Mouse (Mus musculus) frontal cortex, postnatal 14 days (tissue): ENCODE results near the gene Arsb.
A peak's percentile ranks its signal among the peaks of the same experiment; 100 is the strongest.

Experiments used
- DNase-seq, 2 experiments: peaks; one replicate each; pipeline ENCODE4 v3.0.0; 2022; ENCODE audit warnings: low spot score in 2 of 2

The Arsb gene

DNA sequence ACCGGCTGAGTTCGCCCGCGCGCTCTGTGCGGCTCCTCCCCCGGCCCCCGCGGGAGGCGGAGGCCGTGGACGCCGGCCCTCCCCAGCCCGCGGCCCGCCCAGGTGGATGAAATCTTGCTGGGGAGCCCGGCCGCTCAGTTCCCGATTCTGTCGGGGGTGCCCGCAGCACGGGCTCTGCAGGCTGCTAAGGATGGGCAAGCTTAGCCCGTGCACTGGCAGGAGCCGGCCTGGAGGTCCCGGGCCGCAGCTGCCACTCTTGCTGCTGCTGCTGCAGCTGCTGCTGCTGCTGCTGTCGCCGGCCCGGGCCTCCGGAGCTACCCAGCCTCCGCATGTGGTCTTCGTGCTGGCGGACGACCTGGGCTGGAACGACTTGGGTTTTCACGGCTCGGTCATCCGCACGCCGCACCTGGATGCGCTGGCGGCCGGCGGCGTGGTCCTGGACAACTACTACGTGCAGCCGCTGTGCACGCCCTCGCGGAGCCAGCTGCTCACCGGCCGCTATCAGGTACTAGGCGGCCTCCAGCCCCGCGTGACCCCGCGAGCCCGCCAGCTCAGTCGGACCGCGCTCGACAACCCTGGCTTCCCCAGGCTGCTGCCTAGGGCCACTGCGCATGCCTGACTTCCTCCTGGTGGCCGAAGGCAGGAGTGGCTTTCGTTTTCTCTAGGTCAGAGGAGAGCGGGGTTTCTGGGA, at the start of gene Arsb:
TSS of gene Arsb (plus strand) at position 43 of the 691 bp plus-strand sequence.
- DNase-seq = peak; percentile 67 to 72

DNA sequence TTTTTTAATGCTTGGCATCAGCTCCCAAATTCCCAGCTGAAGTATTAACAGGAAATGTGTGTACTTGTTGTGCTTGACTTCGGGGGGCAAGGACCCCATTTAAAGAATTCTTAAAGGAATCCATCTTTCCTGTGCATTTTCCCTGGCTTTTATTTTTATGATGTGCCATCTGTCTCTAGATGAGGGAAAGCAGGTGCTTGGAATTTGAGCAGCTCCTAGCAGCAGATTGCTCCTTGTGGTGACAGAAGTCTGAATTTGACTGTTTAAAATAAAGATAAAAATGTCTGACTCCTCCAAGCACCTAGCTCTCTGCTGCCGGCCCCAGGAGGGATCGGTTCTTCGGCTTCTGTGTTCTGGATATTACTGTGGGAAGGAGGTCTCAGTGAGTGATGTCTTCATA, 49.5 kb upstream of the Arsb start:
- DNase-seq = no peak

DNA sequence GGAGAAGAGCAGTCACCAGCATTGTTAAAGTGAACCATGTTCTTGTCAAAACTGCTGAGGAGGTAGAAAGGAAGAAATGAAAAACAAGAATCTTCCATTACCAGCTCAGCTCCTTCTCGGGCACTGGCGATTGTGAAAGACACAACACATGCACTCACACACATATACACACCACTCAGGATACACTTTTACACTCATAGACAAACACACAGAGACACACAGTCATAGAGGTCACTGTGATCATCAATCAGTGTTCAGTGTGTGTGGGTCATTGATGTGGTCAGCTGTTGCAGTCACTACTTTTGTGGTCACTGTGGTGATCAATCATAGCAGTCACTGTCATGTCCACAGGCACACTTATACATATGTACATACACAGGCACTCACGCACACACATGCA, 48.0 kb upstream of the Arsb start:
- DNase-seq = no peak

DNA sequence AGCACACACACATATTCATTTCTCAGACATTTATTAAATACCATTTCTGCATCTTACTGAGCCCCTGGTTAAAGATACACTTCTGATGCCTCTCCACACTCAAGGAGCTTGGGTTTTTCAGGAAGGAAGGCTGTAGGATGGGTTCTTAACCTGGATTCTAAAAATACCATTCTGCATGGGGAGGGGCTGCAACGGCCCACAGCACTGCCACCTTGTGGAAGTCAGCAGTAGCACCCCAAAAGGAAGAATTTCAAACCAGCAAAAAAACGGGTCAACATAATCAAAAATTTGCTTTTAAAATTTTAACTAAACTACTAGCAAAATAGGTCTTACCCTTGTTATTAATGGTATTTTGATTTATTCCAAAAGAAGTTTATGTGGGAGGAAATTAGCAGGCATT, 47.2 kb upstream of the Arsb start:
- no peak for DNase-seq

DNA sequence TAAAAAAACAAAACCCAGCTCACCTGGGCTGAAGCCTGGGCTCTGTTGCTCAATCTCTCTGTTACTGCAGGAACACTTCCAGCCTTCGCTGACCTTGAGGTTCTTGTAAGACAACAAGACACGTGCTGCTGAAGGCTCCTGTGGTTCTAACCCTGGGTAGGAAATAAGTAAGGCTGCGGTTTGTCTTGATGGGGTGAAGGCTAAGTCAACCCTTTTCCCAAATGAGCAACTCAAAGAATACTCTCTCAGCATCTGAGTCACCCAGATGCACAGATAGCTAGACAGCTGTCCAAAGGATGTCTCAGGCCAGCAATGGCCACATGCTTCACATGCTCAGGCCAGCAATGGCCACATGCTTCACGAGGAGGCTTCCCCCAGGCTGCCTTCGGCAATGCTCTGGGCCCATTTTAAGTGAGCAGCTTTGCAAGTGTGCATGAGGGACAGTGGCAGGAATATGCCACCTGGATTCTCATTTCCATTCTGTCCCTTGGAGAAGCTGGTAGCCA, 36.2 kb upstream of the Arsb start:
- DNase-seq = no peak

DNA sequence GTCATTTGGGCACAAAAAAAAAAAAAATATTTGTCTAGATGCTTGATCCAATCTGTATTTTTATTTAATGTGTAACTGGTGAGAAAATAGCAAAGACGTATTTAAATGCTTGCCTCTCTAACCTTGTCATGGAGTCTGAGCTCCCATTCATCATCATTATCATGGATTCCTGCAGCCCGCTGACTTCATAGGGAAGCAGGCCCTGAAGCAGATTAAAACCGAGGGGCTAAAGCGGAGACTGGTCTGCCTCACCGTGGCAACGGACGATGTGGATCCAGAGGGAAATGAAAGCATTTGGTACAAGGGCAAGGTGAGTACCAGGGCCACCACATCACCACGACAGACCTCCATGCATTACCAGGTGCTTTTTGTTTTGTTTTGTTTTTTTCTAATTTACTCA, 27.3 kb upstream of the Arsb start:
- no peak for DNase-seq

DNA sequence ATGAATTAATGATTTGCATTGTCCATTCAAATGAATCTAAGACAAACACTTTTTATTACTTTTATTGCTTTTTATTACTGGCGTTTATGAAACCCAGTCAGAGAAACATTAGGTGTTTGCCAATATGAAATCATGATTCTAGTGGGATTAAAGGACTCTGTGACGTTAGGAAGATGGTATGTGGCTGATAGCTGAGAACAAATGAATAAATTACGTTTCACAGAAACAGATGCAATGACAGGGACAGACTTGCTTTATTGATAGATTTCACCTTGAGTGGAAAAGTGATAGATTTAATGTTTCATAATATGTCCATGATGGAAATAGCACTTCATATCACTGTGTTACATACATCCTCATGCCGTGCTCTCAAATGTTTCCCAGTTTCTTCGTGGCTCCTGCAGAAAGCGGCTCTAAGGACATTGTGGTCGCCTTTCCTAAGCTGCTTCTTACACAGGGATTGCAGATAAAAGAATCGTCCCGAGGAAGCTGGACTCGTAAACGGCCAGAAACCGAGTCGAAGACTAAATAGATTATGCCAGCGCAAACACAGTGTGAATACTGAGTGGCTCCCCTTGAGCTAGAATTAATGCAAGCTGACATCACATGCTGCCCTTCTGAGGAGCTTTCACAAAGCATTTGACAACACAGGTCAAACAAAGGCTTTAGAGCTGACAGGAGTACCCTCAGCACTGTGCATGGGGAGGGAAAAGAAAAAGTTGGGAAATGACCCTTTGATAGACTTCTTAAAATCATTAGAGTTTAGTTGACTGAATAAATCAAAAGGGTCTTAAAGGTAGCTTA, 18.6 kb upstream of the Arsb start:
- no peak for DNase-seq

DNA sequence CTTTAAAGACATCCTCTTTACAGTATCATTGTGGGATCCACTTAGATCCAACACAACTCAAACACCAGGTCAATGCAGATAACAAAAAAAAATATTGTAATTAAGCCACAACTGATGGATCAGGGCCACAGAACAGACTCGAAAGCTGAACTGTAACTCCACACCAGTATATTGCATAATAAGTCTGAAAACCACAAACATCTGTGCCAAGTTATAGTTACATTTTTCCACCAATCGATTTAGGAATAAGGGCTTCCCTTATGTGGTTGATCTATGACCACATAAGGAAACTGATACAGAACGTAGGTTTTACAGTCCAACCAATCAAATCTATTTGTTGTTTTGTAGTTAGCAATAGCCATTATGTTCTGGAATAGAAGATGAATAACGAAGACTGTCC, 16.3 kb upstream of the Arsb start:
- no peak for DNase-seq

DNA sequence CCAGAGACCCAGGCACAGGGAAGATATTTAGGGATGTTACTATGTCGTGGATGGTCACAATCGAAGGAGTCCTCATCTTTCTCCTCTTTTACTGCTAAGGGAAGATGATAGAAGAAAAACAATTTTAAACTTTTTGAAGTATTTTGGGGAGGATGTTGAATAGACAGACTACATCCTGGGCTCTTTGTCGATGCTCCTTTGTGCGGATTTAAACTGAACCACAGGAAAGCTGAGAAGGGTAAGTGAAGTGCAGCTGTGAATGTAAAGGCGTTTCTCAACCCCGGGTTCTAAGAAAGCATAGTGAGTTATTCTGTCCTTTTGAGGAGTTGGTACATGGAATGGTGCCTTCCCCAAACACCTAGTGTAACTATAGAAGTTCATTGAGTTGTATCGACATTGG, 14.8 kb upstream of the Arsb start:
- no peak for DNase-seq

DNA sequence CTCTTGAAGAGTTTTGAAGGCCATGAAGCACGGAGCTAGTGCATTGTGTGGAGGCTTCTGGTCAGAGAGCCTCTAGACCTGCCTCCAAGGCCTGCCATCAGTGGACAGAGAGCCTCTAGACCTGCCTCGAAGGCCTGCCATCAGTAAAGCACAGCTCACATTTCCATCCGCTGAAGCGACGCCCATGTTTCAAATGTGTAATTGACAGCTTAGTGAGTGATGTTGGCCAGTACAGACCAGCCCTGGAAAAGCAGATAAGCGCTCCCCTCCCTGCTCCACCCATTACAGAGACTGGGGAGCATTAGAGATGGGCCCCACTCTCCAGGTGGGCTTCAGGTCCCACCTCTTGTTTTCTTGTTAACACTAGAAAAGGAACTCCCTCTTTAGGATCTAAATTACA, 13.9 kb upstream of the Arsb start:
- DNase-seq = no peak

DNA sequence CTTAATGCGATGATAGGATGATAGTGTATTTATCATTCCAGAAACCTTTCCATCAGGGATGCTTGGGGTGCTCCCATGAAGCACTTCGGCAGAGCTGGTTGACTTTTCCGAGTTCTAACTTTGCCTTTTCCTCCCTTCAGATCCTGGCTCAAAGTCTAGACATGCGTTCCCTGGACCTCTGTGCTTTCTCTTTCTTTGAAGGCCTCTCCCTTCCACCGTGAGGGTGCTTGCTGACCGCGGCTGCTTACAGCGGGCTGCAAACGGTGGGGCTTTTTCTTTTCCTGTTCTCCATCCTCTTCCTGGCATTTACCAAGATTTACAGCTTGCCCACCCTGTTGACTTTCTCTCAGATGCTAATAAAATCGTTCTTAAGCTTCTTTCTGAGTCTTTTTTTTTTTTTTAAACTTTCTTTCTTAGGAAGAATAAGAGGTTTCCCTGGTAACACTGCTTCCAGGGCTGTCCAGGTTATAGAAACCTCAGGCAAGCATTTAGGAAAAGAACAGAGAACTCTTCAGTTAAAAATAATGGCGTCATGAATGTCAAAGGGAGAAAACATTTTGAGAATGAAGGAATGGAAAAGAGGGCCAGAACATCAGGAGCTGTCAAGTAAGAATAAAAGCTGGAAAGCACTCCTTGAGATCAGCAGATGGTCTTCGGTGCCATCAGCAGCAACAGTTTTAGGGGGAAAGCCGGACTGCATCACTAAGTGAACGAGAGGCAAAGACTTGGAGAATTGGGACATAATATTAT, 13.1 kb upstream of the Arsb start:
- no peak for DNase-seq

DNA sequence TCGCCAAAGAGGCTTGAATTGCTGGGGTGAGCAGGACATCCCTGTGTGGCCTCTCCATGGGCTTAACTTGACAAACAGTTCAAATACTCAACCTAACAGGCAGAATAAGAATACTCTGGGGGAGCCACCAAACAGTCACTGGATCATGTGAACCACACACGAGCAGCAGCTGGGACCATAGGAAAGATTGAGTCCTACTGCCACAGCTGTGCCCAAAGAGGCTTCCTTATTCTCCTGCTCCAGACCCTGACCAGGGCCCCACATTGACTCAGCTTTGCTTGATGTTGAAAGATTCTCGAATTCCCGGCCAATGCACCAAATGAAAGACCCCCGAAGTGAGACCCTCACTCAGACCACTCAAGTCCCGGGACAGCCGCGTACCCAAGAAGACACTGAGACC, 9.6 kb upstream of the Arsb start:
- no peak for DNase-seq

DNA sequence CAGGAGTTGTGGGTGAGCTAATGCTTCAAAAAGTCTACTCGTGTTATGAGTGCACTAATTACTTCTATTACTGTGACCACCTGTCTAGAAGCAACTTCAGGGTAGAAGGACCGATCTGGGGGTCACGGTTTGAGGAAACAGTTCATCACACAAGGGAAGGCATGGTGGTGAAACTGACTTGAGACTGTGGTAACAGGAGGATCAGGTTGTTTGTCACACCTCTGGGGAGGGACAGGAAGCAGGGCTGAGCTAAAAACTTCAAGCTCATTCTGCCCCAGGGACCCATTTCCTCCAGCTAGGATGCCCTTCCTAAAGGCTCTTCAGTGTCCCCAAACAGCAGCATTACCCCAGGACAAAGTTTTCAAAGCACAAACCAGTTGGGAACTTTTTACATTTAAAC, 8.6 kb upstream of the Arsb start:
- no peak for DNase-seq

DNA sequence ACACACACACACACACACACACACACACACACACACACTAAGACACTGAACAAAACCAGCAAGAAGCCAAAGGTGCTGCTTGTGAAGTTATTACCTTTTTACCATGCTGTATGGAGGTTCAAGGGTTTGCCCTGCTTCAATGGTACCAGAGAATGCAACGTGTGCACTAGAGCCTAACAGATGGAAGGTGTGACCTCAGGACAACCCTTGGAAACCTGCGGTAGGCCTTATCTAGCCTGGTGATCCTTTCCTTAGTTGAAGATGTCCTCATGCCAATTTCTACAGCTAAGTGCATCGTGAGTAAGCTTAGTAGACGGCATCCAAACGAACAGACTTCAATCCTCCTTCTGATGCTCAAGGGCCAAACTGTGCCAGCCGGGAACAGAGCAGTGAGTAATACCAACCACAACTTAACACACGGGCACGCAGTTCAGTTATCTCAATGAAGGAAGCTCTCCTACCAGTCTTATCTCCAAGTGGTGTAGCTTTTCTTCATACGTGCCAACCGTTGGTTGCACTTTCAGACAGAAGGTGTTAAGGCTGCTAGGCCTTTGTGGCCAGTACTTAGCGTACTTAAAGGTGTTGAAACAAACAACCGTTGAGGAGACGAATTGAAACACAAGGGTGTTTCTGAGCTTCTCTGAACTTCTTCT, 7.0 kb upstream of the Arsb start:
- no peak for DNase-seq

DNA sequence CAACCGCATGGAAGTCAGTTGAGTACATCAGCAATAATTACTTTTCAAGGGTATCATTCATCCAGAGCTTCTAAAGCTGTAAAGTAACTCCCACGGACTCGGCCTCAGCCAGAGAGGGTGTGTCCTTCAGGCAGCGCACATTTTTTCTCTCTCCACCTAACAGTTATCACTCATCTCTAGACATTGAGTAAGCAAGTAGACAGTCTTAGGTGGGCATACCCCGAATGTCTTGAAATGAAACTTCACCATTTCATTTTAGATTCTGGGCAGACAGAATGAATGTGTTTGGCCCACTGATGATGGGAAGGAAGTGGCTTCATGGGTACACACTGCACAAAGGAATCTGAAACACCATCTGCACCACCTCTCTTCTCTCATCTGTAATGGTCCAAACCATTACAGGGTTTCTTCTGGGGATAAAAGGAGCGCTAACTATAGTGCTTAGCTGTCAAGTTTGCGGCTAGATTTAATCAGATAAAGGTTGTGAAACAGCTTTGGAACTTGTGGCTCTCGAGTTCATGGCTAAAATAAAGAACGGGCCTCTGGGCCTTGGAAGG, 321 bp upstream of the Arsb start:
- DNase-seq = no peak

DNA sequence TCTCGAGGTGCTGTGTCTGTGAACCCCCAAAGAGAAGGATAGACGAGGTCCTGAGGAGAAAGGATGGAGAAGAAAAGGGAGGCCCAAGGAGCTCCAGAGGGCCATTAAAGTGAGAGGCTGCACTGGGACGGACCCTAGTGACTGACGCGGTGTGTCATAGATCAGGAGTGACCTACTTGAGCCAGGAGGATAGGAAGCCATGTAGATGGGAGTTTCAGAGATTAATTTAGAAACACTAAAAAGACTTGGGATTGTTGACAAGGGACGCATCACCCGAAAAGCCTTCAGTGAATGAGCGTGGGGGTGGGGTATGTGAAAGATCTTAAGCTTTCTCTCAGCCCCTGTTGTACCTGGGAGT, 828 bp downstream of the Arsb start:
- DNase-seq = no peak

DNA sequence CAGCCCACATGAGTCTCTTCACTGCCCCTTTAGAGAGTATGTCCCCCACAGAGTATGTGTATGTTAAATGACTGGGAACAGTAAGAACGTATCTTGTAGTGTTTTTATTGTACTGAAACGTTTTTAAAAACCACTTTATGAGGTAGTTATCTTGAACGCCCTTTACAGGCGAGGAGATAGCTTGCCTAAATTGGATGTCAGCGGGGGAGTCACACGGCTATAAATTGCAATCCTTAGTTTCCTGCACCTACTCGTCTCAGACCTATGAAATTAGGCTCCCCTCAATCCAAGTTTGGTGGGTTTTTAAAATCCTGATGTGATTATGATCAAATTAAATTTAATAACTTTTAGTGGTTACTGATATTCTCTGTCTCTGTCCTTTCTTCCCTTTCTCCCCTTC, 1.4 kb downstream of the Arsb start:
- DNase-seq = no peak

DNA sequence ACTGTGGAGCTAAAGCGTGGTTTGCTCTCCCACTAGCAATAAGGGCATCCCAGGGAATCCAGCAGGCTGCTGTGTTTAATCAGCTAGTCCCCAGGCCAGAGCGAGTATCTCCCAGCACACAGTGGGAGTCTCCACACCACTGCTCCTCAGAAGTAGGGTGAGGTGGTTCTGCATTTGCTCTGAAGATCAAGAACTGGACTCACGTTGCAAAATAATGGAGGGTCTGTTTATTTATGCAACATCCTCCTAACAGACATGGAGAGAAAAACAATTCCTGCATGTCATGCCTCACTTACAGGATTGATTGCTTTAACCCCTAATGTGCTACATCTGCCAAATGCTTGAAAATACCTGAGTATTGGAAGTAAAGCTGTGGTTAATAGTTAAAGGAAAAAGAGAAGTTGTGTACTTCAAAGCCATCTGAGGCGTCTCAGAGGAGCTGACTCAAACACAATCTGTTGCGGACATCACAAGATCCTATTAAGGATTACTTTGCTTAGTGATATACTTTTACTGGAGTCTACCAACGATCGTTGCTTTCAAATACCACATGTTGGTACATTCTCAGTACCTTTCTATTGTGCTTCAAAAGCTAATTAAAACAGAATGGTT, 2.4 kb downstream of the Arsb start:
- DNase-seq = no peak

DNA sequence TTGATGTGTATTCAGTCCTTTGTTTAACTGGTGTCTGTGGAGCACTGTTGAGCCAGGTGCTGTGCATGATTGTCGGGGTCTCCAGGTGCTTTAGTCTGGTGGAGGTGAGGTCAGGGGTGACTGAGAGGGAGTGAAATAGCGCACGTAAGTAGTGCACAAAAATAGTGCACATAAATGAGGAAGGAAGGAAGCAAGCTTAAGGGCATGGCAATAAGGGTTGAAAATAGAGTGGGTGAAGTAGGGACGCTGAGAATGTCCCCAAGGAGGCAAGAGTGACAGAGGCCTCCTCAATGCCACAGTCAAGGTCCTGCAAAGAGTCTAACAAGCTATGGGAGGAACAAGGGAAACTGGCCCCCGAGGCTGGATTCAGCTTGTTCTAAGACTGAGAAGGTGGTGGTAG, 11.4 kb downstream of the Arsb start:
- DNase-seq = no peak

DNA sequence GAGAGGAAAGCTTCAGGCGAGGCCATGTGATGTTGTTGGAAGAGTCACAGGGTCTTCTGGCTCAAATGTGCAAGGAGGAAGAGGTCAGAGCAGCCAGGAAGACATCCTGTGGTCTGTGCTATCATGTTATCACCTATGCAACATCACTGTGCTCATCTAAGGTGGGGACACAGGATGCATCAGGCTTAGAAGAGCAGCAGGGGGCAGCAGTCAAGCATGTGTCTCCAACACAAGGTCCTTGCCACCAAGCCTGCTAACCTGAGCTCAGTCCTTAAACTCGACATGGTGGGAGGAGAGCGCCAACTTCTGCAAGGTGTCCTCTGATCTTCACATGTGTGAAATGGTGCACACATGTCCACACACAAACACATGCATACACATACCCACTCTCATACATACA, 13.9 kb downstream of the Arsb start:
- DNase-seq = no peak

DNA sequence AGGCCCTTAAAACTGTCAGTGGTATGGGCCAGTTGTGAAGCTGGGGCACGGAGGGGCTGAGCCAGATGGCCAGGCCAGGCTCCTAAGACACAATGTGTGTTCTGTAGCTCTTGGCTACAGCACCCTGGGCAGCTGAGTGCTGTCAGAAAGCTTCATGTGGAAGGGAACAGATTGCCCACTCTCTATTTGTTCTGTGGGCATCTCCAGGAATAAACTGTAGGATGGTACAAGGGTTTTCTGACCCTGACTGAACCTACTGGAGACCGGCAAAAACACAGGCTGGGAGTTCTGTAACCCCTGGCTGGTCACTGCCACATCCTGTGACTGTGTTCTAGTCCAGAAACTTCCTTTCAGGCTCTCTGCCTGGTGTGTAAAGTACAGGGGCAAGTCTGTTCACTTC, 14.6 kb downstream of the Arsb start:
- no peak for DNase-seq

DNA sequence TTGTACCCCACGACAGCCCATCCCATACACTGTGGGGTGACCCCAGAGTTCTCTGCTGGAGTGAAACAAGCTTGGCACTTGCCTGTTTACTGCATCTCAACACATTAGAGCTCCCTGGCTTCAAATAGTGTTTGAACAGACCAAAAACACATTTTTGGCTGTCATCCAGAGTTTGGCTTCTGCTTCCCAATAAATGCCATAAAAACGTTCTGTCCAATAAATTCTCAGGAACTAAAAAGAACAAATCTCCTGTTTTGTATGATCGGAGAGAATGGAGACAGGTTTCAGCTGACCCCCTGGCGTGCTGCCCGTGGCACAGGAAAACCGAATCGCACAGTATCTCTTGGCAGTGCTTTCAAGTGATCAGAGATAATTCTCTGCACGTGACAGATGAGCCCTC, 16.2 kb downstream of the Arsb start:
- DNase-seq = no peak
